In genomic region chr2:27141950-27142693, GRCm38 (mm10) we compare ENCODE assay signal across 8 mouse cellular contexts. TPM values are rescaled to one million over a fixed set of nuclear protein-coding genes. Genes with fewer than 3 reads are reported as not detected.
DNase-seq lines count a peak whose midpoint lies in the region; ATAC-seq and TF ChIP-seq lines count a peak whose summit lies in the region.

Gene Fam163b, minus strand, starts transcription at chr2:27142491.

- no peak for TF ChIP-seq CTCF in layer of hippocampus, adult 2 months (conservative IDR thresholded peaks at IDR 0.05)

- intact Hi-C loops in heart, postnatal 14 days (cut with DNase I): no loop called here

- peak within 1 kb of the TSS; percentile 75 for H3K4me3 ChIP-seq in layer of hippocampus, adult 2 months

- no peak for ATAC-seq in erythroblast, adult 5-6 weeks (replicated peaks; ENCODE audit: low FRiP score, poor library complexity, severe bottlenecking)

- DNase-seq in B cell, adult 2 months: peak; percentile 24 to 31
- DNase-seq in WW6 (ENCODE audit: low read depth, low spot score): peak; percentile 20
- peak; percentile 90 for DNase-seq in embryo, embryonic 11 days
- DNase-seq in heart, postnatal 14 days: peak; percentile 57 to 62
- DNase-seq in layer of hippocampus, adult 2 months (ENCODE audit: low spot score in 2 of 2): peak in 1 of 2 experiments; percentile 55
- DNase-seq in lung, postnatal 10 days: peak; percentile 48
- peak; percentile 65 for DNase-seq in right cerebral cortex, postnatal 14 days

- peak within 1 kb of the TSS; percentile 95 for H3K27ac ChIP-seq in layer of hippocampus, adult 2 months

RNA-seq across cellular contexts. Expression of gene Fam163b, which starts in this region (rescaled TPM):
- total RNA-seq in heart, postnatal 14 days (2021): under 1 TPM; 0.38 to 0.51 TPM
- 100 to 1,000 TPM; 132 to 144 TPM for total RNA-seq in layer of hippocampus, adult 2 months (2021)
- not detected in 2 replicates for total RNA-seq in erythroblast, adult 5-6 weeks (2015; ENCODE audit: low replicate concordance)
- total RNA-seq in erythroblast, adult 5-6 weeks (2017; ENCODE audit: low replicate concordance): not detected in 2 replicates

Comparison
In these comparisons a context has a peak if more than half of its experiments do, and no peak if none do; other contexts are left out.
1. RNA of gene Fam163b (total RNA-seq): 132 to 144 TPM in layer of hippocampus, adult 2 months; 0.38 to 0.51 TPM in heart, postnatal 14 days and not detected in erythroblast, adult 5-6 weeks; every median in the first group is over 10 times any median in the second.
2. Peak in DNase-seq in heart, postnatal 14 days; RNA of the gene not detected or under 1 TPM.